Mouse (Mus musculus) left cerebral cortex, adult 2 months (tissue): Measurements from ENCODE around the gene Chrm4. TPM values are rescaled to one million over a fixed set of nuclear protein-coding genes. Genes with fewer than 3 reads are reported as not detected.

ENCODE experiments used
- DNase-seq, 2 experiments: peaks; one replicate each; pipeline ENCODE4 v3.0.0; 2021 to 2022; ENCODE audit warnings: low spot score in 2 of 2, mixed read lengths in 1 of 2; ENCODE audit errors: extremely low spot score in 1 of 2
- H3K27ac ChIP-seq: fragments of 200-600 bp; 2 replicates; pipeline ENCODE4 v1.8.1; 2022
- H3K4me3 ChIP-seq: fragments of 200-600 bp; 2 replicates; pipeline ENCODE4 v1.8.1; 2022
- CTCF ChIP-seq: fragments of 200-600 bp; IDR thresholded peaks from 2 replicates; pipeline ENCODE4 v1.8.1; 2022; ENCODE audit warnings: antibody characterized with exemption, mild to moderate bottlenecking, moderate library complexity
- intact Hi-C: fragments of 180-260 bp; cut with DNase I; formaldehyde crosslinking; loops from one replicate; pipeline ENCODE4 v1.15.1; 2025
- total RNA-seq, 2 experiments: library from RNA; stranded (reverse); gene quantifications; 2 replicates each; pipeline ENCODE4 v1.2.3; 2021

The Chrm4 gene
- total RNA-seq, 2 experiments from 2014 or later: 47.9 to 59.9 TPM

GRCm38 (mm10) chr2:91932160-91932711, 5.2 kb downstream of the Chrm4 start, which contains the start of gene Mdk:
Gene Mdk, minus strand, starts transcription at chr2:91932297.
- intact Hi-C loops: loop anchor here (5.0 kb wide), 1 partner anchor 450 kb away; the partner anchor contains the start of gene 1700029I15Rik
- no peak for TF ChIP-seq CTCF
- Histone ChIP-seq H3K4me3 (peak within 1 kb of the TSS; percentile 28), H3K27ac (peak within 1 kb of the TSS; percentile 75)
- DNase-seq: no peak

GRCm38 (mm10) chr2:91932737-91933350, 5.8 kb downstream of the Chrm4 start:
- intact Hi-C loops: loop anchor here (5.0 kb wide), 1 partner anchor 449 kb away; the partner anchor contains the start of gene 1700029I15Rik
- peak in 1 of 2 experiments; percentile 16 for DNase-seq

GRCm38 (mm10) chr2:91933471-91933870, 6.4 kb downstream of the Chrm4 start:
- DNase-seq: peak in 1 of 2 experiments; percentile 16
- Histone ChIP-seq H3K27ac (peak overlapping the region; percentile 64; the same call in 1 of the 2 replicates), H3K4me3 (no peak overlapping the region)
- intact Hi-C loops: loop anchor here (5.0 kb wide), 1 partner anchor 449 kb away; the partner anchor contains the start of gene 1700029I15Rik
- TF ChIP-seq CTCF: no peak

More at GRCm38 (mm10) chr2:91932737-91933350, 5.8 kb downstream of the Chrm4 start:
- Histone ChIP-seq H3K27ac (peak overlapping the region; percentile 64), H3K4me3 (no peak overlapping the region)
- no peak for TF ChIP-seq CTCF

- Histone ChIP-seq H3K27ac (no peak overlapping the region), H3K4me3 (no peak overlapping the region)
- DNase-seq: no peak
- TF ChIP-seq CTCF: no peak
- intact Hi-C loops: loop anchor here (5.0 kb wide), 1 partner anchor 448 kb away; the partner anchor contains the start of gene 1700029I15Rik
Measured at GRCm38 (mm10) chr2:91934016-91934415, 7.0 kb downstream of the Chrm4 start.

GRCm38 (mm10) chr2:91934826-91935525, 7.9 kb downstream of the Chrm4 start:
- intact Hi-C loops: loop anchor here (5.0 kb wide), 1 partner anchor 447 kb away; the partner anchor contains the start of gene 1700029I15Rik
- DNase-seq: no peak
- H3K4me3 ChIP-seq: no peak overlapping the region
- peak overlapping the region; percentile 16; the same call in 1 of the 2 replicates for H3K27ac ChIP-seq
- TF ChIP-seq CTCF: no peak

GRCm38 (mm10) chr2:91936154-91936553, 9.1 kb downstream of the Chrm4 start:
- H3K4me3 ChIP-seq: no peak overlapping the region
- peak in 1 of 2 experiments; percentile 65 for DNase-seq
- intact Hi-C loops: no loop called here
- H3K27ac ChIP-seq: peak overlapping the region; percentile 80
- no peak for TF ChIP-seq CTCF

GRCm38 (mm10) chr2:91939303-91939935, 12.4 kb downstream of the Chrm4 start:
- intact Hi-C loops: no loop called here

GRCm38 (mm10) chr2:91942356-91942755, 15.3 kb downstream of the Chrm4 start:
- H3K27ac ChIP-seq: no peak overlapping the region
- intact Hi-C loops: no loop called here
- peak; percentile 41 for TF ChIP-seq CTCF
- H3K4me3 ChIP-seq: no peak overlapping the region
- DNase-seq: no peak

More at GRCm38 (mm10) chr2:91939303-91939935, 12.4 kb downstream of the Chrm4 start:
- Histone ChIP-seq H3K4me3 (no peak overlapping the region), H3K27ac (peak overlapping the region; percentile 71)
- DNase-seq: no peak
- no peak for TF ChIP-seq CTCF

GRCm38 (mm10) chr2:91944170-91944950, 17.3 kb downstream of the Chrm4 start:
- H3K27ac ChIP-seq: peak overlapping the region; percentile 70

GRCm38 (mm10) chr2:91945483-91945882, 18.4 kb downstream of the Chrm4 start, which contains the start of gene Gm9821:
Gene Gm9821, plus strand, starts transcription at chr2:91945703.
- Histone ChIP-seq H3K4me3 (no peak within 1 kb of the TSS), H3K27ac (peak within 1 kb of the TSS; percentile 70)
- TF ChIP-seq CTCF: no peak
- intact Hi-C loops: loop anchor here (2.0 to 5.0 kb wide), 3 partner anchors 17 to 873 kb away; partner anchors contain the start of gene Slc39a13
- no peak for DNase-seq

More at GRCm38 (mm10) chr2:91944170-91944950, 17.3 kb downstream of the Chrm4 start:
- peak; percentile 81 to 85 for DNase-seq
- intact Hi-C loops: loop anchor here (2.0 kb wide), 1 partner anchor 18 kb away; no protein-coding TSS in a partner anchor
- no peak overlapping the region for H3K4me3 ChIP-seq
- peak; percentile 85 for TF ChIP-seq CTCF
